Mouse (Mus musculus): ENCODE data around the gene Kif13a. TPM values are rescaled to one million over a fixed set of nuclear protein-coding genes. Genes with fewer than 3 reads are reported as not detected.

The Kif13a gene
- polyA plus RNA-seq, 1 experiment from 2014 or later, result 10.1 TPM

DNA sequence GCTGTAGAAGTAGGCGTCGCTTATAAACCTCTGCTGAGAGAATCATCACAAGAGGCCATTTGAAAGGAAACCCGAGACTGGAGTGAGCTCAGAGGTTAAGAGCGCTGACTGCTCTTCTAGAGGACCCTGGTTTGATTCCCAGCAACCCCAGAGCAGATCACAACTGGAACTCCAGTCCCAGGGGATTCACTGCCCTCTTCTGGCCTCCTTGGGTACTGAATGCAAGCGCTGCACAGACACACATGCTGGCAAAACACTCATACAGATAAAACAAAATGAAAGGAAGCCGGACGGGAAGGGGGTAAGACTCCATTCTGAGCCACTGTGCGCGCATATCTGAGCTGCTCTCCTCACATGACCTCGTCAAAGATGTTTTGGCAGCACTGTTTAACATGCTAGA is 94.9 kb downstream of the Kif13a start:
- WGBS, result 94% methylated on average over 10 of the region's 10 CpGs
- no peaks in the 10 kb centered on the region for H3K27me3 ChIP-seq (ENCODE audit: insufficient read depth, low read length)
- ATAC-seq (ENCODE audit: low FRiP score, low TSS enrichment), result no peak
- H3K36me3 ChIP-seq (ENCODE audit: insufficient read depth, low read length), result peaks cover 21% of the 10 kb centered on the region
- H3K4me2 ChIP-seq (replicated peaks; ENCODE audit: low read depth, low read length), result no peak overlapping the region
- no peaks in the 10 kb centered on the region for H3K4me1 ChIP-seq (ENCODE audit: insufficient read depth, low read length)
- H3K9ac ChIP-seq (replicated peaks; ENCODE audit: low read length), result no peak overlapping the region
- peaks cover 18% of the 10 kb centered on the region; the same call in 1 of the 2 replicates for H3K9me3 ChIP-seq (ENCODE audit: low read length)
- no peak overlapping the region for H3K4me3 ChIP-seq (ENCODE audit: low read length)
- H3K27ac ChIP-seq (ENCODE audit: low read length), result no peak overlapping the region

DNA sequence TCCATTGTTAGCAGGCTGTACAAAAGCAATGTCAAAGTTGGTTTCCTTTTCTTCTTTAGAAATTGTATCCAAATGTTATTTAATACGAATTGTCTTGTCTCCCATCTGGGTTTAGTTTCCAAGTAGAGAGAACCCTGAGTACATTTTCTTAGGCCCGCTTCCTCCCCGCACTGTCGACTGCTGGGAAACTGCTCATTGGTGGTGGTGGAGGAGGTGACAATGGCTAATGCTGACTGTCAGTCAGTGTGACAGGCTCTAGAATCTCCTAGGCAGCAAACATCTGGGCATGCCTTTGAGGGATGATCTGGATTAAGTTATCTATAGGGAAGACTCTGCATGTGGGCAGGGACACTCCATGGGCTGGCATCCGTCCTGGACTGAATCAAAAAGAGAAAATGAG is 96.1 kb downstream of the Kif13a start:
- H3K4me3 ChIP-seq (ENCODE audit: low read length), result no peak overlapping the region
- H3K9me3 ChIP-seq (ENCODE audit: low read length), result peaks cover 18% of the 10 kb centered on the region; the same call in 1 of the 2 replicates
- H3K4me1 ChIP-seq (ENCODE audit: insufficient read depth, low read length), result no peaks in the 10 kb centered on the region
- WGBS, result 84% methylated on average over 5 of the region's 5 CpGs
- H3K4me2 ChIP-seq (replicated peaks; ENCODE audit: low read depth, low read length), result no peak overlapping the region
- H3K36me3 ChIP-seq (ENCODE audit: insufficient read depth, low read length), result peaks cover 22% of the 10 kb centered on the region
- H3K27me3 ChIP-seq (ENCODE audit: insufficient read depth, low read length), result no peaks in the 10 kb centered on the region
- no peak overlapping the region for H3K9ac ChIP-seq (replicated peaks; ENCODE audit: low read length)
- no peak overlapping the region for H3K27ac ChIP-seq (ENCODE audit: low read length)
- no peak for ATAC-seq (ENCODE audit: low FRiP score, low TSS enrichment)

DNA sequence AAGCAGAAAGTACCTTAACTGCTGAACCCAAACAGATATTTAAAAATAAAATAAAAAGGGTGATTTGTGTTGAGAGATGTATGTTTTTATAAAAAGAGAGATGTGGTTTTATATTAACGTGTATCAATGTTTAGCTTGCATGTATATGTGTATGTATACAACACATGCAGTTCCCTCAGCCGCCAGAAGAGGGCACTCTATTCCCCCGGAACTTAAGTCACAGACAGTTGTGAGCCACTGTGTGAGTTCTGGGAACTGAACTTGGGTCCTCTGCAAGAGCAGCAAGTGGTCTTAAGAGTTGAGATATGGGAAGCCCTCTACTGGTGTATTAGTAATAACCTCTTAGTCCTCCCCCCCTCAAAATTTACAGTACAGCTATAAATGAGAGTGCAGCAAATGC is 96.7 kb downstream of the Kif13a start:
- no peak overlapping the region for H3K4me2 ChIP-seq (replicated peaks; ENCODE audit: low read depth, low read length)

DNA sequence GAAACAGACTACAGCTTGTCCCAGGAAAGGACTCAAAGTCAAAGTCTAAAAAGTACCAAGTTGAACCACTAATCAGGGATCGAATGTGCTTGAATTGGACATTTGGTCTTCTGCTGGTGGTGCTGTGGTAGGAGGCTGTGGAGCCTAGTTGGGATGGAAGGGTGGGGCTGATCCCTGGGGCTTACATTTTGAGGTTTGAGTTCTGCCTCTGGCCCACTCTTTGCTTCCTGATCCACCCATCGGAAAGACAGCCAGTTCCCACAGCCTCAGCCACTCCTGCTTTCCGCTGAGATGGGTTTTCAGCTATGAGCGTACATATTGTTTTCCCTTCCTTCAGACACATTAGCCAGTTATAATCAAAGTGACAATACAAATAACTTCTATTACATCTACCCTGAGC is 106.4 kb downstream of the Kif13a start:
- H3K9ac ChIP-seq (replicated peaks; ENCODE audit: low read length), result no peak overlapping the region
- no peaks in the 10 kb centered on the region for H3K27me3 ChIP-seq (ENCODE audit: insufficient read depth, low read length)
- H3K4me3 ChIP-seq (ENCODE audit: low read length), result no peak overlapping the region
- no peak overlapping the region for H3K27ac ChIP-seq (ENCODE audit: low read length)
- H3K4me2 ChIP-seq (replicated peaks; ENCODE audit: low read depth, low read length), result no peak overlapping the region
- no peak for ATAC-seq (ENCODE audit: low FRiP score, low TSS enrichment)
- H3K4me1 ChIP-seq (ENCODE audit: insufficient read depth, low read length), result no peaks in the 10 kb centered on the region
- H3K9me3 ChIP-seq (ENCODE audit: low read length), result no peaks in the 10 kb centered on the region
- WGBS, result 97% methylated on average over 4 of the region's 4 CpGs
- H3K36me3 ChIP-seq (ENCODE audit: insufficient read depth, low read length), result peaks cover 28% of the 10 kb centered on the region

More for the DNA sequence above, 96.7 kb downstream of the Kif13a start:
- Histone ChIP-seq H3K27me3 (ENCODE audit: insufficient read depth, low read length) (no peaks in the 10 kb centered on the region), H3K27ac (ENCODE audit: low read length) (no peak overlapping the region), H3K9me3 (ENCODE audit: low read length) (peaks cover 18% of the 10 kb centered on the region; the same call in 1 of the 2 replicates), H3K4me1 (ENCODE audit: insufficient read depth, low read length) (no peaks in the 10 kb centered on the region), H3K9ac (replicated peaks; ENCODE audit: low read length) (no peak overlapping the region), H3K36me3 (ENCODE audit: insufficient read depth, low read length) (peaks cover 22% of the 10 kb centered on the region), H3K4me3 (ENCODE audit: low read length) (no peak overlapping the region)
- no peak for ATAC-seq (ENCODE audit: low FRiP score, low TSS enrichment)
- WGBS, result 69% methylated on average over 3 of the region's 3 CpGs

DNA sequence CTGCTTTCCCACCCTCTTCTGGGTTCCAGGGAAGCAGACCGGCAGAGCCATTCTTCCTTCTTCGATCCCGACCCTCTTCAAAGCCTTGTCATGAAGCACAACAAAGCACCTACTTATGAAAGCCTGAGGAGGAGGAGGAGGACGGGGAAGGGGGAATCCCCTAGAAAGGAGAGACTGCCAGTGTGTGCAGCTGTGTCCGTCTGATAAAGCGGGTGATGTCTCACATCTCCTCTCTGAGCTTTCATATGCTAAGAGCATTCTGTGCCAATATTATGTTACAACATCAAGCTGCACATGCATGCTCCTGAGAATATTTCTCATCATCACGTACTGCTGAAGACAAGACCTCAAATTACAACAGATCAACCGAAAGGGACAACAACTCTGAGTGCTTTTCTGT is 107.5 kb downstream of the Kif13a start:
- no peak overlapping the region for H3K9ac ChIP-seq (replicated peaks; ENCODE audit: low read length)
- no peak for ATAC-seq (ENCODE audit: low FRiP score, low TSS enrichment)
- no peak overlapping the region for H3K4me3 ChIP-seq (ENCODE audit: low read length)
- no peak overlapping the region for H3K4me2 ChIP-seq (replicated peaks; ENCODE audit: low read depth, low read length)
- H3K27ac ChIP-seq (ENCODE audit: low read length), result no peak overlapping the region
- no peaks in the 10 kb centered on the region for H3K9me3 ChIP-seq (ENCODE audit: low read length)
- WGBS, result 91% methylated on average over 8 of the region's 8 CpGs
- peaks cover 28% of the 10 kb centered on the region for H3K36me3 ChIP-seq (ENCODE audit: insufficient read depth, low read length)
- H3K27me3 ChIP-seq (ENCODE audit: insufficient read depth, low read length), result no peaks in the 10 kb centered on the region
- H3K4me1 ChIP-seq (ENCODE audit: insufficient read depth, low read length), result no peaks in the 10 kb centered on the region

DNA sequence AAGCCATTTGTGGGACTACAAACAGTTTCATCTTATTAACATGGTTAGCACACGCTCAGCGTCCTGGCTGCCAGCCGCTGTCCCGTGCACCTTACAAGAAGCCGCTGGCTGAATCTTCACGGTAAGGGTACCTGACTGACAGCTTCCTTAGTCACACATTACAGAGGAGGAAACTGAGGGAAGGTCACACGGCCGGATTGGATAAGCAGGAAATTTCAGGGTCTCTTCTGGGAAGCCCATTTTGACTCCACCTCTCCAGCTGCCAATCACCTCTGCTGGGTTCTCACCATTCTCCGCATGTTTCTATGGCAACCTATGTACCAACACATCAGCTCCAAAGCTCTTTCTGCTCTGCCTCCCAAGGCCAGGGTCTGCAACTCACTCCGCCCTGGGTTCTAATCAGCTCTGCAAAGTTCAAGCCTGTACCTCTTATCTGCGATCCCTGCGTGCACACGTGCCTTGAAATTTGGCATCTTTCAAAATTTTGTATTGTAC is 109.9 kb downstream of the Kif13a start:
- H3K4me3 ChIP-seq (ENCODE audit: low read length), result no peak overlapping the region
- no peak for ATAC-seq (ENCODE audit: low FRiP score, low TSS enrichment)
- H3K4me2 ChIP-seq (replicated peaks; ENCODE audit: low read depth, low read length), result no peak overlapping the region
- WGBS, result 75% methylated on average over 13 of the region's 13 CpGs
- H3K9ac ChIP-seq (replicated peaks; ENCODE audit: low read length), result no peak overlapping the region
- H3K27me3 ChIP-seq (ENCODE audit: insufficient read depth, low read length), result no peaks in the 10 kb centered on the region
- peaks cover 21% of the 10 kb centered on the region for H3K36me3 ChIP-seq (ENCODE audit: insufficient read depth, low read length)
- H3K9me3 ChIP-seq (ENCODE audit: low read length), result no peaks in the 10 kb centered on the region
- no peaks in the 10 kb centered on the region for H3K4me1 ChIP-seq (ENCODE audit: insufficient read depth, low read length)
- H3K27ac ChIP-seq (ENCODE audit: low read length), result no peak overlapping the region

DNA sequence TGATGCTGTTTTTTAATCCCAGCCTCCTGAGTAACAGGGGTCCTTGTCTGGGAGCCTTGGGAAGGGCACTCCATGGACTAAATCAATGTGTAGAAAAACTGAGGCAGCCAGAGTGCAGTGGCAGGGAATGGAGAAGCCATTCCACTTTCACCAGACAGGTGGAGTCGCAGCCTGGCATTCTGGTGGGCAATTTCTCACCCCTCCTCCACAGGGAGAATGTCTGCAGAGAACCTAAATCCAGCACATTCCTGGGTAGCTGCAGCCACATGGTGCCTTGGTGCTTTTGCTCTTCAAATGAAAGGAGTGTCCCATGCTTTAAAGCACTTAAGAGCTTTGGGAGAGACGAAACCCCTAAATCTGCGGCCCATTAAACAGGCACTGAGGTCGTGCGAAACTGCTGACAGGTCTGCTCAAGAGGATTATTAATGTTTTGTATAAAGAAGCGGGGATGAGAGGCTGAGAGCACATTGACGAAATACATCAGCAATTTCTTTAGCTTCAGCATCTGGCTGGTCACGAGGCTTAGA is 110.4 kb downstream of the Kif13a start:
- H3K36me3 ChIP-seq (ENCODE audit: insufficient read depth, low read length), result peaks cover 20% of the 10 kb centered on the region
- no peak overlapping the region for H3K9ac ChIP-seq (replicated peaks; ENCODE audit: low read length)
- H3K27ac ChIP-seq (ENCODE audit: low read length), result no peak overlapping the region
- no peak for ATAC-seq (ENCODE audit: low FRiP score, low TSS enrichment)
- no peak overlapping the region for H3K4me2 ChIP-seq (replicated peaks; ENCODE audit: low read depth, low read length)
- 37% methylated on average over 8 of the region's 8 CpGs for WGBS
- H3K9me3 ChIP-seq (ENCODE audit: low read length), result no peaks in the 10 kb centered on the region
- no peak overlapping the region for H3K4me3 ChIP-seq (ENCODE audit: low read length)
- H3K27me3 ChIP-seq (ENCODE audit: insufficient read depth, low read length), result no peaks in the 10 kb centered on the region
- no peaks in the 10 kb centered on the region for H3K4me1 ChIP-seq (ENCODE audit: insufficient read depth, low read length)

DNA sequence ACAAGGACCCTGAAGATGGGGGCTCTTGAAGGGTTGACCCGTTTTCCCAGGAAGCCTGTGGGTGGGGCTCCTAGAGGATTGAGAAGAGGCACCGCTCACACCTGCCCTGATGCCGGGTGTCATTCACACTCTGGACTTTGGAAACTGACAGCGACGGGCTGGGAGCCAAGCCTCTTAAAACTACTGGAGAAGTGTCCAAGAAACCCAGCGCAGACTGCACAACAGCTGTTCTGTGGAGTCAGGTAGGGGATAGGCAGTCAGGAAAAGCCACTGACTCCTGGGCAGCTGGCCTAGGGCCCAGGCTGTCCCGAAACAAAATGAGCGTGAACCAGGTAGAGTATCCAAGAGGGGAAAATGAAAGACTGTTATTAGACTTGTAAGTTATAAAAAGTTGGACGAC is 111.3 kb downstream of the Kif13a start:
- Histone ChIP-seq H3K9me3 (ENCODE audit: low read length) (no peaks in the 10 kb centered on the region), H3K9ac (replicated peaks; ENCODE audit: low read length) (no peak overlapping the region), H3K27ac (ENCODE audit: low read length) (no peak overlapping the region), H3K4me3 (ENCODE audit: low read length) (no peak overlapping the region), H3K4me2 (replicated peaks; ENCODE audit: low read depth, low read length) (no peak overlapping the region), H3K36me3 (ENCODE audit: insufficient read depth, low read length) (peaks cover 19% of the 10 kb centered on the region; the same call in 1 of the 2 replicates), H3K27me3 (ENCODE audit: insufficient read depth, low read length) (no peaks in the 10 kb centered on the region), H3K4me1 (ENCODE audit: insufficient read depth, low read length) (no peaks in the 10 kb centered on the region)
- no peak for ATAC-seq (ENCODE audit: low FRiP score, low TSS enrichment)
- 64% methylated on average over 9 of the region's 9 CpGs for WGBS

DNA sequence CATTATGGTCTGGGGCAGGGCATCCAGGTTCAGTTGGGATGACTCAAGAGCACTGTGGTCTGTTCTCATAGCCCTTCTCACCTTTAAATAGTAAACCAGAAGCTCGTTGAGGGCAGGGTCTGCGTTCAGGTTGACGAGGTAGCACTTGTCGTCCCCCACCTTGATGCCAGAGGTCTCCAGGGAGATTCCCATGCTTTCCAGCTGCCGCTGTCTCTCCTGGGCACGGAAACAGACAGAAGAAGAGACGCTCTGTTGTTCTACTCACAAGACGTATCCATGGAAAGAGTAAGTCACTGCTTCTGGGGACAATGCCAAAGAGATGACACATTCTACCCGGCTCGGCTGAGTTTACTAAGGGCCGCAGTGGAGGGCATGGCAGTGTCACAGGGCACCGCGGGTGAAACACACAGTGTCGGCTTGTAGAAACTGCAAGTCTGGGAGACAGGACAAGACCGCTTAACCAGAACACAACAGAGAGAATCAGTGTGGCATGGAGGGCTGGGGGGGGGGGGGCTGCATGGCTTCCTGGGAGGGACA is 117.0 kb downstream of the Kif13a start:
- Histone ChIP-seq H3K27ac (ENCODE audit: low read length) (no peak overlapping the region), H3K27me3 (ENCODE audit: insufficient read depth, low read length) (no peaks in the 10 kb centered on the region), H3K9me3 (ENCODE audit: low read length) (no peaks in the 10 kb centered on the region), H3K9ac (replicated peaks; ENCODE audit: low read length) (no peak overlapping the region), H3K4me2 (replicated peaks; ENCODE audit: low read depth, low read length) (no peak overlapping the region), H3K4me1 (ENCODE audit: insufficient read depth, low read length) (no peaks in the 10 kb centered on the region), H3K36me3 (ENCODE audit: insufficient read depth, low read length) (peaks cover 48% of the 10 kb centered on the region), H3K4me3 (ENCODE audit: low read length) (no peak overlapping the region)
- ATAC-seq (ENCODE audit: low FRiP score, low TSS enrichment), result no peak
- WGBS, result 79% methylated on average over 15 of the region's 15 CpGs

DNA sequence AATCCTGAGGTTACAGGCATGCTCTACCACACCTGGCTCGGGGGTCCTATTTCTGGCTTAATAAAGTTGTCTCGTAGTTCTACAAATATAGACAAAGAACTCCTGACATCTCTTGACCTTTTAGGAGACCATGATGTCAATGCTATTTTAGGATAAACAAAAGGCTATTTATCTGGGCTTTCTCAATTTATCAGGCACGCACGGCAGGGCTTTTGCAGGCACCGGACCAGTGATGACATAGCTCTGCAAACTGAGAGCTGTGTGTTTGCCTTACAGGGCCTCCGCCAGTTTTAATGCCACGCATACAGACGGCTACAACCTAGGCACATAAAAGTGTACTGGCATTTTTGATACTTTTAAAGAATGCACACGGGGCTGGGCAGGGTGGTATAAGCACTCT is 118.0 kb downstream of the Kif13a start:
- no peaks in the 10 kb centered on the region for H3K4me1 ChIP-seq (ENCODE audit: insufficient read depth, low read length)
- H3K27me3 ChIP-seq (ENCODE audit: insufficient read depth, low read length), result no peaks in the 10 kb centered on the region
- no peak for ATAC-seq (ENCODE audit: low FRiP score, low TSS enrichment)
- H3K36me3 ChIP-seq (ENCODE audit: insufficient read depth, low read length), result peaks cover 49% of the 10 kb centered on the region
- WGBS, result 80% methylated on average over 9 of the region's 9 CpGs
- H3K9ac ChIP-seq (replicated peaks; ENCODE audit: low read length), result no peak overlapping the region
- H3K4me2 ChIP-seq (replicated peaks; ENCODE audit: low read depth, low read length), result no peak overlapping the region
- H3K4me3 ChIP-seq (ENCODE audit: low read length), result no peak overlapping the region
- no peak overlapping the region for H3K27ac ChIP-seq (ENCODE audit: low read length)
- no peaks in the 10 kb centered on the region for H3K9me3 ChIP-seq (ENCODE audit: low read length)

Data from kidney, embryonic 16.5 days (tissue).